Mouse (Mus musculus) forebrain, postnatal 0 days (tissue): ENCODE results near the gene Med12. TPM values are rescaled to one million over a fixed set of nuclear protein-coding genes. Genes with fewer than 3 reads are reported as not detected.
A peak's percentile ranks its signal among the peaks of the same experiment; 100 is the strongest.

Experiments
- ATAC-seq: fragments of 200-750 bp; cut with Nextera tagmentation; 2 replicates; pipeline ENCODE4 v1.8.0; 2017; ENCODE audit warnings: mild to moderate bottlenecking, moderate library complexity
- DNase-seq: peaks from one replicate; pipeline ENCODE4 v3.0.0-alpha.2; 2015
- H3K27ac ChIP-seq: fragments of 300-500 bp; sonication (generic); 2 replicates; pipeline ENCODE4 v1.5.1; 2014; ENCODE audit warnings: low read depth, mild to moderate bottlenecking, antibody characterized with exemption, low read length, moderate library complexity, mixed read lengths
- H3K27me3 ChIP-seq: fragments of 300-500 bp; sonication (generic); 2 replicates; pipeline ENCODE4 v1.6.1; 2014; ENCODE audit warnings: mild to moderate bottlenecking, low read length, mixed read lengths; ENCODE audit not compliant: insufficient read depth
- H3K36me3 ChIP-seq: fragments of 300-500 bp; sonication (generic); 2 replicates; pipeline ENCODE4 v1.6.1; 2014; ENCODE audit warnings: mild to moderate bottlenecking, moderate library complexity; ENCODE audit not compliant: insufficient read depth
- H3K4me1 ChIP-seq: fragments of 300-500 bp; sonication (generic); 2 replicates; pipeline ENCODE4 v1.6.1; 2014; ENCODE audit warnings: antibody characterized with exemption; ENCODE audit not compliant: insufficient read depth
- H3K4me2 ChIP-seq: fragments of 300-500 bp; sonication (generic); 2 replicates; pipeline ENCODE4 v1.6.1; 2014; ENCODE audit warnings: low read depth, mild to moderate bottlenecking, moderate library complexity
- H3K4me3 ChIP-seq: fragments of 300-500 bp; sonication (generic); 2 replicates; pipeline ENCODE4 v1.5.1; 2014; ENCODE audit warnings: low read depth, low read length, mixed read lengths
- H3K9ac ChIP-seq: fragments of 300-500 bp; sonication (generic); 2 replicates; pipeline ENCODE4 v1.6.1; 2014; ENCODE audit warnings: mild to moderate bottlenecking
- H3K9me3 ChIP-seq: fragments of 300-500 bp; sonication (generic); 2 replicates; pipeline ENCODE4 v1.6.1; 2016; ENCODE audit warnings: low read length
- CTCF ChIP-seq: sonication (generic); IDR thresholded peaks from 2 replicates; pipeline ENCODE4 v1.5.1; 2016; ENCODE audit warnings: antibody characterized with exemption, control low read depth, low read depth
- WGBS: fragments of 180-500 bp; shearing (Covaris S2); extraction: QIAGEN DNeasy Blood & Tissue Kit; methylation state at CpG from one replicate; pipeline ENCODE4 v1.1.7; 2014; 5-methylcytosine and 5-hydroxymethylcytosine counted together
- polyA plus RNA-seq: library from polyadenylated mRNA; unstranded; fragments of >200 nt; fragmentation: Nextera tagmentation; extraction: Ambion mirVana; gene quantifications from 2 replicates; pipeline ENCODE4 v1.2.1, GENCODE M21; 2015
- total RNA-seq: library from RNA; depleted of rRNA; stranded (reverse); fragments of >200 nt; gene quantifications from 2 replicates; pipeline ENCODE4 v1.2.3, GENCODE M21; 2014; rRNA removed

The Med12 gene
- total RNA-seq (22.0 and 35.7 TPM in 2 replicates), polyA plus RNA-seq (7.3 and 14.4 TPM in 2 replicates)

DNA sequence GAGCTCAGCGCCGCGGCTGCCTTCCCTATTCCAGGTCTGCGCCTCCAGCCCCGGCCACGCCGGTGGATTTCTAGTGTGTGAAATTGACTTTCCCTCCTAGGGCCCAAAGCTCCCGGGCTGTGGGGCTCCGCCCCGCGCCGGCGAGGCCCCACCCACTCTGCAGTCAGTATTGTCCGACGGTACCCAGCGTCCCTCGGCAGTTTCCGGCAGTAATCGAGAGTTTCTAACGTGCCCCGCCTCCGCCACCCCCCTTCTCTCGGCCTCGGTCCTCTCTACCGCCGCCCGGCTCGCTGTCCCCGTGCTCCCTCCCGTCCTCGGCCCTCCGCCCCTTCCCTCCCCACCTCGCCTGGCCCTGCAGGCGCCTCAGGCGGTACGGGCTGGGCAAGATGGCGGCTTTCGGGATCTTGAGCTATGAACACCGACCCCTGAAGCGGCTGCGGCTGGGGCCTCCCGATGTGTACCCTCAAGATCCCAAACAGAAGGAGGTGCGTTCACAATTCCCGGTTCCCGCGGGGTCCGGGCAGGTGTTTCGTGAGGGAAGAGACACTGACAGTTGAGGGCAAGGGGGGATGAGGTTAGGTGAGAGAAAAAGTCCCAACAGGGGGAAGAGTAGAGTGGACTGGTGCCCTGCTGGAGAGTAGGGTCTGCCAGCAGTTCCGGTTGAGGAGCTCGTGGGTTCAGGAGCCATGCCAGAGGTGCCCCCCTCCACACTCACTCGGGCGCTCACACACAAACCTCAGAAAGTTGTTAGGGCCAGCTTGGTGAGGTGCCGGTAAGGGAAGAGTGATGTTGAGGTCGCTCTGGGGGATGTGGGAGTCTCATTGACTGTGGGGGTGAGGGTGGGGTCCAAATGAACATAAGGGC, at the start of gene Med12:
Med12 (plus strand) TSS at position 156 of the 864 bp plus-strand sequence.
- H3K4me1 ChIP-seq: no peaks in the 10 kb centered on the region
- peak within 1 kb of the TSS; percentile 64 for H3K27ac ChIP-seq
- H3K27me3 ChIP-seq: no peaks in the 10 kb centered on the region
- H3K4me3 ChIP-seq: peak within 1 kb of the TSS; percentile 48
- peaks cover 5% of the 10 kb centered on the region; the same call in 1 of the 2 replicates for H3K36me3 ChIP-seq
- TF ChIP-seq CTCF: no peak
- ATAC-seq: peak; percentile 99
- H3K9me3 ChIP-seq: no peaks in the 10 kb centered on the region
- H3K4me2 ChIP-seq: peak within 1 kb of the TSS; percentile 52
- H3K9ac ChIP-seq: peak within 1 kb of the TSS; percentile 61
- peak; percentile 82 for DNase-seq
- WGBS: 26% methylated on average over 54 of the region's 54 CpGs

DNA sequence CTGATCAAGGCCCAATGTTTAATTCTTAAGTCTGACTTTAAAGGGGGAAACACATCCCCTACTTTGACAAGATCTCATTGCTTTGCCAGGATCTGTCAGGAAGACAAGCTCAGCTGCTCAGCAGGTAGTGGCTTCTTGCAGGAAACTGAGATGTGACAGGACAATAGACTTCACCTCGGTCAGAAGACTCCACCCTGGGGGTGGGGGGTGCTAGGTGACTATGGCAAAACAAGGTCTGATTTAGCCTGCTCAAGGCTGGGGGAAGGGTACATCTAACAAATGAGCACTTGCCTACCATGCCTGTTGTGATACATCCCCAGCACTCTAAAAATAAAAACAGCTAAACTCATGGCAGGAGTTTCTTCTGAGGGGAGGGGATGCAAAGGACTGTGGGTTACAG, 28.8 kb upstream of the Med12 start:
- 28% methylated on average over 1 of the region's 1 CpGs for WGBS
- DNase-seq: no peak
- Histone ChIP-seq H3K4me2 (no peak overlapping the region), H3K27ac (no peak overlapping the region), H3K27me3 (no peaks in the 10 kb centered on the region), H3K4me1 (no peaks in the 10 kb centered on the region), H3K4me3 (no peak overlapping the region), H3K9ac (no peak overlapping the region), H3K36me3 (no peaks in the 10 kb centered on the region), H3K9me3 (no peaks in the 10 kb centered on the region)
- no peak for ATAC-seq
- no peak for TF ChIP-seq CTCF

- DNase-seq (peak; percentile 89), ATAC-seq (peak; percentile 97)
- Histone ChIP-seq H3K4me1 (no peaks in the 10 kb centered on the region), H3K4me3 (peak within 1 kb of the TSS; percentile 54), H3K9ac (peak within 1 kb of the TSS; percentile 39), H3K27me3 (no peaks in the 10 kb centered on the region), H3K36me3 (no peaks in the 10 kb centered on the region), H3K27ac (no peak within 1 kb of the TSS), H3K9me3 (no peaks in the 10 kb centered on the region), H3K4me2 (peak within 1 kb of the TSS; percentile 79)
- no peak for TF ChIP-seq CTCF
- WGBS: 27% methylated on average over 46 of the region's 47 CpGs
These were observed 19.7 kb upstream of the Med12 start, which contains the start of gene Foxo4 for GRCm38 (mm10) chrX:101253952-101254729. TSS of gene Foxo4 (plus strand) at chrX:101254528.

DNA sequence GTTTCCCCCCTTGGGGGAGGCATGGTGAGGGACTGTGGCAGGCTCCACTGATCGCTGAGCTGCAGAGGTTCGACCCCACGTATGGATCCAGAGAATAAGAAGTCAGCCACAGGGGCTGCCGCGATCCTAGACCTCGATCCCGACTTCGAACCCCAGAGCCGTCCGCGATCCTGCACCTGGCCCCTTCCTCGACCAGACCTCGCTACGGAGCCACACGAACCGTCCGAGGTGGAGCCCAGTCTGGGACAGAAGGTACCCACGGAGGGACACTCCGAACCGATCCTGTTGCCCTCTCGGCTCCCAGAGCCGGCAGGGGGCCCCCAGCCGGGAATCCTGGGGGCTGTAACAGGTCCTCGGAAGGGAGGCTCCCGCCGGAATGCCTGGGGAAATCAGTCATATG, 19.1 kb upstream of the Med12 start:
- TF ChIP-seq CTCF: no peak
- 24% methylated on average over 26 of the region's 26 CpGs for WGBS
- Histone ChIP-seq H3K4me1 (no peaks in the 10 kb centered on the region), H3K9ac (peak overlapping the region; percentile 39; the same call in 1 of the 2 replicates), H3K27me3 (no peaks in the 10 kb centered on the region), H3K9me3 (no peaks in the 10 kb centered on the region), H3K4me3 (peak overlapping the region; percentile 54), H3K4me2 (peak overlapping the region; percentile 79), H3K27ac (no peak overlapping the region), H3K36me3 (no peaks in the 10 kb centered on the region)
- ATAC-seq (no peak; the same call in 1 of the 2 replicates), DNase-seq (no peak)

DNA sequence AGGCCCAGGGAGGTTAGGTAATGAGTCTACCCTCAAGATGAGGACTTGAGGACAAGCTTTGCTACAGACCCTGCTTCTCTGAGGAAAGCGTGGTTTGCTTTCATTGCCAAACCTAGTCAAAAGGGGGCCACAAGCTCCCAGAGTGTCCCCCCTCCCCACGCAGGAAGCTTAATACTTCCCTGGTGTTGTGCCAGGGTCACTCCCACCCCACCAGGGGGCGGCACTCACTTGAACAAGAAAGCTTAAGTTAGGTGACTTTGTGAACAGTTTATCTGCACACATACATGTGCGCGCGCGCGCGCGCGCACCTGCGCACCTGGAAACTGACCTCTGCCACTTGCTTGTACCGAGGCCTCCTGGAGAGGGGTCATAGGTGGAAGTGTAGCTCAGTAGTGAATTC, 17.2 kb upstream of the Med12 start:
- DNase-seq: no peak
- no peaks in the 10 kb centered on the region for H3K27me3 ChIP-seq
- TF ChIP-seq CTCF: no peak
- H3K9me3 ChIP-seq: no peaks in the 10 kb centered on the region
- ATAC-seq: no peak
- 86% methylated on average over 13 of the region's 13 CpGs for WGBS
- H3K27ac ChIP-seq: no peak overlapping the region
- no peaks in the 10 kb centered on the region for H3K4me1 ChIP-seq
- no peak overlapping the region for H3K4me2 ChIP-seq
- H3K36me3 ChIP-seq: no peaks in the 10 kb centered on the region
- H3K4me3 ChIP-seq: no peak overlapping the region
- H3K9ac ChIP-seq: no peak overlapping the region

DNA sequence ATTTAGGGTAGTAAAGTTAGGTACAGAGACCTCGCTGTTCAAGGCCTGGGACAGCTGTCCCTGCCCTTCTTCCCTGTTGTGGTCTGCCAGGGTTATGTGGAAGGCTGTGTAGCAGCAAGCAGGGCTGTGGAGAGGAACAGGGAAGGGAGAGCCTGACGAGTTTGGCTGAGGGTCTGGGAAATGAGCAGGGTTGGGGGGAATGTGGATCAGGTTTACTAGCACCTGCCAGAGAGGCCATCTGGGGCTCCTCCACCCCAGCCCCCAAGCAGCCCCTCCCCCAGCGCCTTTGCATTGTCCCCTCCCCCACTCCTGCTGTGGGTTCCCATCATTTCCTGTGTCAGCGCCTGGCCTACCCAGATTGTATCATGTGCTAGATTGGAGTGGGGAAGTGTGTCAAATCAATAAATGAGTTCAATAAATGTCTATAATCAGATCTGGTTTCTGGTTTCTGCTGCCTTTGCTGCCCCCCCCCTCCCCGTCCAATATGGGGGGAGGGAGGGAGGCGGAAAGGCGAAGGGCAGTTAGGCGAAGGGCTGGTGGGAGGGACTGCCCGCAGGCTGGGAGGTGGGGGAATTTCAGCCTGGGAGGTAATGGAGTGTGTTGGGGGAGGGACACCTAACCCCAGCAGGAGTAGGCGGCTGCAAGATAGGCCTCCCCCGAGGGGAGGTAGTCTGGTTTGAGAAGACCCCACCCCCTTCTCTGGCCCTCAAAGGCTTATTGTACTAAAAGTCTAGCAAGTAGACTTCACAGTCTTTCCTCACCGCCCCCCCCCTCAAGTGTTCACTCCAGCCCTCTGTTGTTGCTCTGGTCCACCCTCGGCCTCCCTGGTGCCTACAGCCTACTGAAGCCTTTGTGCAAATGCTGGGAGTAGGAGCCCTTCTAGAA, 13.1 kb upstream of the Med12 start:
- Histone ChIP-seq H3K9ac (no peak overlapping the region), H3K4me3 (no peak overlapping the region), H3K4me1 (no peaks in the 10 kb centered on the region), H3K27ac (no peak overlapping the region), H3K9me3 (no peaks in the 10 kb centered on the region), H3K4me2 (no peak overlapping the region), H3K36me3 (no peaks in the 10 kb centered on the region), H3K27me3 (no peaks in the 10 kb centered on the region)
- ATAC-seq (peak; percentile 38), DNase-seq (no peak)
- TF ChIP-seq CTCF: no peak
- 35% methylated on average over 9 of the region's 13 CpGs for WGBS
